Mouse (Mus musculus) heart, embryonic 16.5 days (tissue): ENCODE data around the gene Hps1. TPM values are rescaled to one million over a fixed set of nuclear protein-coding genes. Genes with fewer than 3 reads are reported as not detected.

Experiments used
- ATAC-seq: fragments of 200-750 bp; cut with Nextera tagmentation; replicated peaks from 2 replicates; pipeline ENCODE4 v1.8.0; 2017; ENCODE audit warnings: moderate number of reproducible peaks; ENCODE audit not compliant: insufficient read depth, low FRiP score; ENCODE audit errors: extremely low read depth
- H3K27ac ChIP-seq: fragments of 300-500 bp; sonication (generic); 2 replicates; pipeline ENCODE4 v1.5.1; 2014; ENCODE audit warnings: mild to moderate bottlenecking, low read length, control low read depth, moderate library complexity
- H3K27me3 ChIP-seq: fragments of 300-500 bp; sonication (generic); 2 replicates; pipeline ENCODE4 v1.6.1; 2014; ENCODE audit warnings: low read length, mixed read lengths; ENCODE audit not compliant: control insufficient read depth, insufficient read depth
- H3K36me3 ChIP-seq: fragments of 300-500 bp; sonication (generic); 2 replicates; pipeline ENCODE4 v1.6.1; 2014; ENCODE audit not compliant: control insufficient read depth, insufficient read depth
- H3K4me1 ChIP-seq: fragments of 300-500 bp; sonication (generic); 2 replicates; pipeline ENCODE4 v1.6.1; 2014; ENCODE audit warnings: low read length, mixed read lengths; ENCODE audit not compliant: control insufficient read depth, insufficient read depth
- H3K4me2 ChIP-seq: fragments of 300-500 bp; sonication (generic); 2 replicates; pipeline ENCODE4 v1.6.1; 2014; ENCODE audit warnings: low read depth, mild to moderate bottlenecking, control low read depth, low read length
- H3K4me3 ChIP-seq: fragments of 300-500 bp; sonication (generic); 2 replicates; pipeline ENCODE4 v1.5.1; 2014; ENCODE audit warnings: mild to moderate bottlenecking, control low read depth, low read length
- H3K9ac ChIP-seq: fragments of 300-500 bp; sonication (generic); 2 replicates; pipeline ENCODE4 v1.6.1; 2014; ENCODE audit warnings: low read length, control low read depth
- H3K9me3 ChIP-seq: fragments of 300-500 bp; sonication (generic); replicated peaks from 2 replicates; pipeline ENCODE4 v1.6.1; 2016; ENCODE audit warnings: low read length; ENCODE audit not compliant: control insufficient read depth
- WGBS: fragments of 180-500 bp; shearing (Covaris S2); extraction: QIAGEN DNeasy Blood & Tissue Kit; methylation state at CpG from one replicate; pipeline ENCODE4 v1.1.7; 2014; 5-methylcytosine and 5-hydroxymethylcytosine counted together
- polyA plus RNA-seq: library from polyadenylated mRNA; unstranded; fragments of >200 nt; fragmentation: Nextera tagmentation; extraction: Ambion mirVana; gene quantifications from 2 replicates; pipeline ENCODE4 v1.2.1, GENCODE M21; 2015

The Hps1 gene
- polyA plus RNA-seq, 1 experiment from 2014 or later, result 6.7 TPM

GRCm38 (mm10) chr19:42769648-42770047, 10.1 kb downstream of the Hps1 start:
- WGBS, result 91% methylated on average over 10 of the region's 10 CpGs
- Histone ChIP-seq H3K27me3 (no peaks in the 10 kb centered on the region), H3K27ac (no peak overlapping the region), H3K9ac (no peak overlapping the region), H3K4me3 (no peak overlapping the region), H3K9me3 (no peaks in the 10 kb centered on the region), H3K4me1 (0 out of 2 replicates have a peak, but pooled peaks cover 2% of the 10 kb centered on the region), H3K36me3 (no peaks in the 10 kb centered on the region), H3K4me2 (no peak overlapping the region)
- no peak for ATAC-seq

DNA sequence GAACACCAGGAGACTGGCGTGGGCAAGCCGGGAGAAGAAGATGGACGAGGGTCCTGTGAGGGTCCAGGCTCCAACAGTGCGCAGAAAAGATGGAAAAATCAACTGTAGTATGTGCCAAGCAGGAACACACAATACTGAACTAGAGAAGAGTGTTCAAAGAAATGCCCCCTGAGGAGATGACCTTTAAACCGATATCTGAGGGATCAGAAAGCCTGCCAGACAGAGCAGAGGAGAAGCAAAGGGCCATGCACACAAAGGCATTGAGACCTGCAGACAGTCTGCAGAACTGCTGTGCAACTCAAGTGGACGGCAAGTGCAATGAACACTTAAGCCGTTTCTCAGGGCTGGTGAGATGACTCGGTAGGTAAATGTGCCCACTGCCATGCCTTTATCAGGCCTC, 12.4 kb downstream of the Hps1 start:
- Histone ChIP-seq H3K27me3 (no peaks in the 10 kb centered on the region), H3K27ac (no peak overlapping the region), H3K9me3 (no peaks in the 10 kb centered on the region), H3K36me3 (no peaks in the 10 kb centered on the region), H3K4me3 (no peak overlapping the region), H3K9ac (no peak overlapping the region), H3K4me1 (0 out of 2 replicates have a peak, but pooled peaks cover 2% of the 10 kb centered on the region), H3K4me2 (no peak overlapping the region)
- ATAC-seq, result no peak
- WGBS, result 73% methylated on average over 8 of the region's 8 CpGs

DNA sequence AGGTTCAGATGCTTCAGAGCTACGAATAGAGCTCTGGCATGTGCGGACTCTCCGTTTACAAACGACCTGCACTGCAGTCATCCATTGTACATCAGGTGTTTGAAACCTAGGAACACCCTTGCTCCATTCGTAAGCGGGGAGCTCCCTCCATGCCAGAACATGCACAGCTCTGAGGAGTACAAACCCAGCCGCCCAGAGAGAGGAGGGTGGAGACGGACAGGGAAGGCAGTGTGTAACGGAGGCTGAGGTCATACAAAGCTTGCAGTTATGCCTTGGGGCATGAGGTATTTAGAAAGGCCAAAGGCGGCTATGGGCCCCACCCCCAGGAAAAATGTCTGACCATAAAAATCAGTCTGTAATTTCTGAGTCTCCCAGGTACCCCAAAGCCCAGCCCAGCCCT, 15.4 kb downstream of the Hps1 start:
- no peak overlapping the region for H3K4me3 ChIP-seq
- 79% methylated on average over 10 of the region's 10 CpGs for WGBS
- H3K27ac ChIP-seq, result no peak overlapping the region
- H3K36me3 ChIP-seq, result no peaks in the 10 kb centered on the region
- no peak for ATAC-seq
- H3K4me1 ChIP-seq, result 0 out of 2 replicates have a peak, but pooled peaks cover 2% of the 10 kb centered on the region
- H3K27me3 ChIP-seq, result no peaks in the 10 kb centered on the region
- no peak overlapping the region for H3K4me2 ChIP-seq
- H3K9ac ChIP-seq, result no peak overlapping the region
- H3K9me3 ChIP-seq, result no peaks in the 10 kb centered on the region

- no peak for ATAC-seq
- no peak overlapping the region for H3K4me3 ChIP-seq
- H3K27me3 ChIP-seq, result no peaks in the 10 kb centered on the region
- H3K27ac ChIP-seq, result no peak overlapping the region
- no peaks in the 10 kb centered on the region for H3K9me3 ChIP-seq
- WGBS, result 75% methylated on average over 6 of the region's 6 CpGs
- H3K9ac ChIP-seq, result no peak overlapping the region
- H3K4me1 ChIP-seq, result peaks cover 26% of the 10 kb centered on the region
- no peaks in the 10 kb centered on the region for H3K36me3 ChIP-seq
- H3K4me2 ChIP-seq, result no peak overlapping the region
These were observed 23.1 kb downstream of the Hps1 start for GRCm38 (mm10) chr19:42756671-42757070.

- no peak for ATAC-seq
- Histone ChIP-seq H3K36me3 (no peaks in the 10 kb centered on the region), H3K9me3 (no peaks in the 10 kb centered on the region), H3K4me3 (no peak overlapping the region), H3K27ac (no peak overlapping the region), H3K9ac (peak overlapping the region; percentile 20; the same call in 1 of the 2 replicates), H3K4me1 (peaks cover 30% of the 10 kb centered on the region), H3K27me3 (no peaks in the 10 kb centered on the region), H3K4me2 (no peak overlapping the region)
- WGBS, result 46% methylated on average over 15 of the region's 15 CpGs
These were observed 24.5 kb downstream of the Hps1 start for GRCm38 (mm10) chr19:42755148-42755870.

GRCm38 (mm10) chr19:42753141-42753917, 26.4 kb downstream of the Hps1 start:
- peak overlapping the region; percentile 57 for H3K4me3 ChIP-seq
- peak overlapping the region; percentile 83 for H3K9ac ChIP-seq
- no peaks in the 10 kb centered on the region for H3K36me3 ChIP-seq
- H3K4me2 ChIP-seq, result peak overlapping the region; percentile 84
- 4% methylated on average over 11 of the region's 11 CpGs for WGBS
- H3K4me1 ChIP-seq, result peaks cover 36% of the 10 kb centered on the region
- no peaks in the 10 kb centered on the region for H3K27me3 ChIP-seq
- H3K27ac ChIP-seq, result peak overlapping the region; percentile 96
- H3K9me3 ChIP-seq, result no peaks in the 10 kb centered on the region
- ATAC-seq, result peak; percentile 54

GRCm38 (mm10) chr19:42752363-42752931, 27.3 kb downstream of the Hps1 start, which contains the start of gene Pyroxd2:
Pyroxd2 (minus strand) TSS chr19:42752775.
- H3K9me3 ChIP-seq, result no peaks in the 10 kb centered on the region
- peak within 1 kb of the TSS; percentile 57 for H3K4me3 ChIP-seq
- peak within 1 kb of the TSS; percentile 84 for H3K4me2 ChIP-seq
- peak within 1 kb of the TSS; percentile 96 for H3K27ac ChIP-seq
- peak; percentile 85 for ATAC-seq
- no peaks in the 10 kb centered on the region for H3K27me3 ChIP-seq
- WGBS, result 4% methylated on average over 22 of the region's 22 CpGs
- H3K9ac ChIP-seq, result peak within 1 kb of the TSS; percentile 83
- H3K36me3 ChIP-seq, result no peaks in the 10 kb centered on the region
- H3K4me1 ChIP-seq, result peaks cover 36% of the 10 kb centered on the region

GRCm38 (mm10) chr19:42750196-42750595, 29.6 kb downstream of the Hps1 start:
- Histone ChIP-seq H3K4me2 (peak overlapping the region; percentile 40), H3K9ac (no peak overlapping the region), H3K4me3 (no peak overlapping the region), H3K27ac (no peak overlapping the region), H3K4me1 (peaks cover 31% of the 10 kb centered on the region), H3K27me3 (no peaks in the 10 kb centered on the region), H3K9me3 (no peaks in the 10 kb centered on the region), H3K36me3 (no peaks in the 10 kb centered on the region)
- 45% methylated on average over 11 of the region's 11 CpGs for WGBS
- no peak for ATAC-seq

DNA sequence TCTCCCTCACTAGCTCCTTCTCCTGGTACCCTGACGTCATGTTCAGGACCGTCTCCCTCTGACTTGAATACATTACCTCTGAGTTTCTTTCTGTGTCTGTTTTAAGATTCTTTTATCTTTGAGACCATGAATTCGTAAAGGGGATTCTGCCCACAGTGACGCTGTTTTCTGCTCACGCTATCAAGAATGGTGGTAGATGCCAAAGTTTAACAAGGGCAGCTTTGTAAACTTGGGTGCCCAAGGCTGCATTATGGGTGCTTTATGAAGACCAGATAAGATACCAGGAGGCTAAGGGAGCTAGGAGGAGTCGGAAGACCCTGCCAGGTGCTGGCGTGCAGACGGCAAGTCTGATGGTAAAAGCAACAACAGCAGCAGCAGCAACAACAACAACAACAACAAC, 33.1 kb downstream of the Hps1 start:
- H3K27me3 ChIP-seq, result no peaks in the 10 kb centered on the region
- no peaks in the 10 kb centered on the region for H3K9me3 ChIP-seq
- H3K36me3 ChIP-seq, result no peaks in the 10 kb centered on the region
- 86% methylated on average over 8 of the region's 8 CpGs for WGBS
- H3K4me2 ChIP-seq, result no peak overlapping the region
- ATAC-seq, result no peak
- H3K9ac ChIP-seq, result no peak overlapping the region
- H3K27ac ChIP-seq, result no peak overlapping the region
- no peak overlapping the region for H3K4me3 ChIP-seq
- peaks cover 16% of the 10 kb centered on the region for H3K4me1 ChIP-seq
